Mouse (Mus musculus): ENCODE data around the gene Pop5.
A peak's percentile ranks its signal among the peaks of the same experiment; 100 is the strongest.

- TF ChIP-seq CTCF (IDR thresholded peaks at IDR 0.05; ENCODE audit: low read depth, low read length) (no peak), POLR2A (IDR thresholded peaks at IDR 0.05; ENCODE audit: borderline replicate concordance, low read depth, low read length) (peak; percentile 97)
Measured at GRCm38 (mm10) chr5:115272812-115273548, 37.3 kb downstream of the Pop5 start, which contains the start of gene Rnf10.

All from bone marrow macrophage, adult 2 months (primary cell).